Mouse (Mus musculus): ENCODE measurements around the gene Pla2g2f.
A peak's percentile ranks its signal among the peaks of the same experiment; 100 is the strongest.

The Pla2g2f gene

DNA sequence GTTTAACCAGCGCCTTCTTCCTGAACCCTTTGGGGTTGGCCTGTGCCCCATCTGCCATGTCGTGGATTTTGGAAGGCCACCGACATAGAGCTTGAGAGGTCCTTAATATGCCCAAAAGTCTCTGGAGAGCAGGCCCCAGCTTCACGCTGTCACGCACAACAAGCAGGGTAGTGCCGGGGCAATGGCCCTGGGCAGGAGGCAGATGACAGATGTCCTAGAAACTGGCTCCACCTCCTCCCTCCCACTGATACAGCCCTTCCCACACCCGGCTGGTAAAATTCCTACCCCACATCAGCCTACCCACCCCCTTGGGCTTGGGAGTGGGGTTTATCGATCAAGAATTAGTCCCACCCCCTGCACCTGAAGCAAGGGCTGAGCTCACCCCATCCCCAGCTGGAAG, at the start of gene Pla2g2f:
TSS of gene Pla2g2f (minus strand) at position 211 of the 400 bp plus-strand sequence.
- no peak for DNase-seq

DNA sequence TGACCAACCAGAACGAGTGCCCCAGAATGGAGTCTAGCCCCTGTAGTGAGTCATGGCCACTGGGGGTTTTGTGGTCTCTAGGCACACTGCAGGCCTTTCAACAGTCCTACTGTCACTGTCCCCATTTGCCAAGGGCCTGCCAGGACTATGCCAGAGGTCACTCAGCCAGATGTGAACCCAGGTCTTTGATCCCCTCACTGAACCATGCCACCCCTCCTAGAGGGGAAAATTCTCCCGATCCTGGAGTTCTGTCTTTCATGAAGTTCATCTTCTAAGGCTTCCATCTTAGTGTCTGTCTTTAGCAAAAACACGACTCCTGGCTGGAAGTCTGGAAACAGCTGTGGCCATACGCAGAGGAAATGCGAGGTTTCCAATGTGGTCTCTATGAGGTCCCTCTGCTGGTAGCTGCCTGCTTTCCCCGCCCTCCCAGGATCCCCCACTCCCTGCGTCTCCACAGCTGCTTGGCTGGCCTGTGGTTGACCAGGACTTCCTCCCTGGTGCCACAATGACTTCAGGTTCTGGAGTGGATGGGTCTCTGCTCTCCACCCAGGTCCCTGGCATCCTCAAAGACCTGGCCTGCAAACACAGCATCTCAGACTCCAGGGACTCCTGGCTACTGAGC, 49.6 kb upstream of the Pla2g2f start:
- DNase-seq = no peak

DNA sequence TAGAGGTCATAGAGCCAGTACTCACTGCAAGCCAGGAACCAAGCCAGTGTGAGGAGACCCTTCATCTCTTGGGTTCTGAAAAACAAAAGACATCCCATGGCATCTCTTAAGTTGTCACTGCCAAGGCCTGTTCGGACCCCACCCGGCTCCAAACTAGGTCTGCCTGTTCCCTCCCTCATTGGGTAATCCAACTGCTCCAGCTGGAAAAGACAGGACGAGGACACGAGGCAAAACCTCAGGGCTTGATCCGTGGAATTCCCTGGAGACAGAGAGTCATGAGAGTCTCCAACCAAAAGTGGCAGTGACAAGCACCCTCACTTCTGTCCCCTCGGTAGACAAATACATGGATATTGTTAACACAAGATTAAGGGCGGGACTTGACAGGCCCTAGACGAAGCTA, 48.7 kb upstream of the Pla2g2f start:
- DNase-seq = no peak

DNA sequence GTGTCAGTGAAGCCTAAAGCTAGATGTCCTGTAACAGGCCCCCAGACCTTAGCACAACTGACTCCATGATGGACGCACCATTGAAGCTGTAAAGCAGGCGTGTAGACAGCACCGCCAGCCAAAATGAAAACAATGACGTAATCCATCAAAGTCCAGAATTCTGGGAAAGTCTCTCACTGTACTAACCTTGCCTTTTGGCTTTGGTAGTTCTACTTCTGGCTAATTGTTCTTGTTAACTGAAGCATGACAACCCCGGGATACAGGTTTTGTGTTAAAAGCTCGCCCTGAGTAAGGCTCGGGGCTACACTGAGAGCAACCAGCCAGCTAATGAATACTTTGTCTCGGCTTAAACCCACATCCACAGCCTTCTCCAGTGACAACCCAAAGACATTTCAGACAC, 47.8 kb upstream of the Pla2g2f start:
- no peak for DNase-seq

DNA sequence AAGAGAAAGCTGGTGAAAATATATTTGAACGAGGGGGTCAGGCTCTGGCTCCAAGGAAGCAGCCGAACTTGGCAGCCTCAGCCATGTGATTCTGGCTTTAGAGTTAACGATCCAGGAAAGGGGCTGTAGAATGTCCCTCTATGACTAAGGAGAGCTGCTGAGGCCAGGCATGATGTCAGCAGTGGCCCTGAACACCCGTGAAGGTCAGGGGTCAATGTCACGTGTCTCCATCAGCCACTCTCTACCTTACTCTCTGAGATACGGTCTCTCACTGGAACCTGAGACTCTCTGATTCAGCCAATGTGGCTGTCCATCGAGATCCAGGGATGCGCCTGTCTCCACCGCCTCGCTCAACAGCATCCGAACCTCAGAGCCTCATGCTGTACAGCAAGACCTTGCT, 45.5 kb upstream of the Pla2g2f start:
- DNase-seq = no peak

DNA sequence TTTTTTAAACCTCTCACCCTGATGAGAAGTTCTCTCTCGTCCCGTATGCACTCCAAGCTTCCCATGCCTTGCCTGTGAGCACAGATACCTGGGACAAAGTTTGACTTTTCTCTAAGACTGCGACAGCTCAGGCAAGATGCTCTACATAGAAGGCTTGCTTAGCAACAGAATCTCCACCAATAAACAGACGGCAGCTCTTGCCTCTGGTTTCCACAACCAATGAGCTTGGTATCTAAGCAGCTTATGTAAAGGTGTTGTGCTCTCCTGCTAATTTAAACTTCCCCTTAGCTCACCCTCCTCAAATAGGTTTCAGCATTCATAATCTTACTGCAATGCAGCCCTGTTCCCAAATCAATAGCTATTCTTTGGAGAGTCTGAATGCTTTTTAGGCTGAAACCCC, 44.2 kb upstream of the Pla2g2f start:
- DNase-seq = no peak

DNA sequence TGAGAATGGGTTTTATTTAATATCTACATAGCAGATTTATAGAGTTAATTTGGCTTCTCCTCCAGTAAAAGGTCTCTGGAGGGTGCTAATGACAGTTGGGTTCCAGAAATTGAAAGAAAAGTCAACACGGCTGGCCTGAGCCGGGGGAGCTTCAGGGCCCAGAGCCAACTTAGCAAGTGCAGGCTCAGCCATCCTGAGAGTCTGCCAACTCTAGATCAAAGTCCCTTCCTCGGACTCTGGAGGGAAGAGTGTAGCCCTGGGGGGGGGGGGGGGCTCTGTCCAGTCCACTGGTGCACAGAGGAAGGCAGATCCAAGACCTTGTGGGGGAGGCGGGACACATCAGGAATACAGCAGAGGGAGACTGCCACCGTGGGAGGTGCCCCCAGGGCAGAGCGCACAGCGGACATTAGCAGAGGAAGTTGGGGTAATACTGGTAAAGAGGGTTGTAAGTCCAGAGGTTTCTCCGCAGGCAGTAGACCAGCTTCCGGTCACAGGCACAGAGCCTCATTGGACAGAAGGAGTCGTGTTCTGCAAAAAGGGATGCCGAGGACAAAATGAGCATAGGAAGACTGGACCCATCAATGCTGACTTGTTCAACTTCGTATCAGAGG, 42.8 kb upstream of the Pla2g2f start:
- DNase-seq = peak; percentile 76

DNA sequence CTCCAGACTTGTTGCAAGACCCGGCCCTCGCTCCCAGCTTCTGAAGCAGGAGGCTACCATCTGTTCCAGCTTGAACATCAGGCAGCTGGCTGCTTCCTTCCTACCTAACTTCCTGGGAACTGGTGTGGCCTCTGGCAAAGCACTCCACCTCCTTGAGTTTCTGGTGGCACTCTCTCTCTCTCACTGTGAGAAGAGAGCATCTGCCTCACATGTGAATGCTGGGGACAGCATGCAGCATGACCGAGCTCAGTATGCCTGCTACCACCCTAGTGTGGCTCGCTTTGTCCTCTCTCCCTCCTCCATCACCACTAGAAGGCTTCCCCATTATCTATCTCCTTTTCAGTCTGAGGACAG, 39.8 kb upstream of the Pla2g2f start:
- no peak for DNase-seq

DNA sequence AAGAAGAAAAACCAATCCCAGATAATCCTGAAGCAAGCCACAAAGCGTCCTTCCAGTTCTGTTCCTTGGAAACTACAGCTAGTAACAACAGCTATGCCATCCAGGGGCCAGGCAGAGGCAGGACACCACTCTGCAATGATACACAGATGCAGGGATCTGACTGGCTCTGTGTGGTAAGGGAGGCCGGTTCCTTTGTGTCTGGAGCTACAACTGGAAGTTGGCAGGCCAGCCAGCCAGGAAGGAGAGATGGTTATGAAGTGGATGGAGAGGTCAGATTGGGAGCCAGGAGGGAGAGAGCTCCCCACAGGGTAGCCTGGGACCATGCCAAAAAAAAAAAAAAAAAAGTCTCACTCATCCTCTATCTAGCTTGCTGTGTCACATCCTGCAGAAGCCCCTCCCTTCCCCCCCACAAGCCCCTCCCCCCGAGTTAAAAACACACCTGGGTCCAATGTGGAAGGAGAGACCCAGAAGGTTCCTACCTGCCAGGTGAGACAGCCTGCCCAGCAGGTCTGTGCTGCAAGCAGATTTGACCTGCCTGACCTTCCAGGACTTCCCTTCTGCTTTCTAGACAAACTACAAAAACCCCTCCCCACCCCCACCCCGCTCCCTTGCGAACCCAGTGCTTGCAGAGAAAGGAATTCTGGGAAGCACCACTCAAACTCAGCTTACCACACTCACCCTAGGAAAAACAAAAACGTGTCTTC, 39.2 kb upstream of the Pla2g2f start:
- no peak for DNase-seq

DNA sequence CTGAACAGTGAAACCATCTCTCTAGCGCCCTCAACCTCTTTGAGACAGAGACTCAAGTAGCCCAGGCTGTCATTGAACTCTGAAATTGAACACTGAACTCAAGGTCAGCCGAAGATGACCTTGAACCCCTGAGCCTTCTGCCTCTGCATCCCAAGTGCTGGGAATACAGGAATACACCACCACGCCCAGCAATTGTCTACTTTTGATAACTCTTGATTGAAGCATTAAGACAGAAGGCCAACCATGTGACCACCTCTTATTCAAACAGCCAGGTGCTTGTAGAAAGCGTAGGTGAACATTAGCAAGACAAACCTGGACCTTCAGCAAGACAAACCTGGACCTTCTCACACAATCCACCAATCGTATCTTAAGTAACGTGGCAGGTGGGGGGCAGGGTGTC, 36.9 kb upstream of the Pla2g2f start:
- no peak for DNase-seq

DNA sequence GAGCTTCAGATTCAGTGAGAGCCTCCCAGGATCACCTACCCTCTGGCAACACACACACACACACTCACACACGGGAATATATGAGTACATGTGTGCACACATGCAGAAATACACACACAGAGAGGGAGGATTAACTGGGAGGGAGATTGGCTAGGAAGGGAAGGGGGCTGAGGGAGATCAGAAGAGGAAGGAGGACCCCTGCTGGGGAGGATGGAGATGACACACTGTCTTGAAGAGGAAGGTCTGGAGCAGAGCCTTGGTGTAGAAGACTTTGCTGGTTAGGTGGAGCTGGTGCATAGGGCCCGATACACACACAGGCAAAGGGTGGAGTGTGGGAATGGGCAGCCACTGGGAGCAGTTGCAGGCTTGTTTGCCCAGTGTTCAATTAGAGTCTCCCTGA, 35.9 kb upstream of the Pla2g2f start:
- no peak for DNase-seq

DNA sequence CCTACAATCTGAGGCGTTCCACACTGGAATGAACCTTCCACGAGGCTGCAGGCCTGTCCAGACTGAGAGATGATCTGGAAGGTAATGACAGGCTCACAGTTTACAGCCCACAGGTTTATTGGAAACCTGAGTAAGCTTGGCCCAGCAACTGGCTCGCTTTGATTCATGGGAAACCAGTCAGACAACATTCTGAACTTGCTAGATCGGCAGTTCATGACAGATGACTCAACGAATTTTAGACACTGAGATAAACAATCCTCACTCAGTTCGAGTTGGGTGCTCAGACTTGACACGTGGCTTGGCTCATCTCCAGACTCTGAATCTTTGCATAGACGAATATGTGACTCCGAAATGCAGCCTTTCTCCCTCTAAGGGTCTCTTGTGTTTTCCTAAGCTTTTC, 35.2 kb upstream of the Pla2g2f start:
- DNase-seq = peak; percentile 28

DNA sequence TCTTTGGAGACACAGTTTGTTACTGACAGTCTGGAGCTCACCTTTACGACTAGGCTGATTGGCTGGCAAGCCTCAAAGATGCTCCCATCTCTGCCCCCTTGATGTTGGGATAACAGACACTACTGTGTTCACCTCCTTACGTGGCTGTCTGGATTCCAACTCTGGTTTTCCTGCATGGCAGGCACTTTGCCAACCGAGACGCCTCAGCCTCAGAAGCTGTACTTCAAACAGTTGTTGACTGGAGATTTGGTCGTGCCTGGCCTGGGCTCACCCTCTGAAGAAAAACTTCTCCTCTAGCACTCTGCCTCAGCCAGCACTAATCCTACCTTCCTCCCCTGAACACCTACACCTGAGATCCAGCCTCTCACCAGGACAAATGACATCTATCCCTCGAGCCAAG, 34.0 kb upstream of the Pla2g2f start:
- DNase-seq = no peak

DNA sequence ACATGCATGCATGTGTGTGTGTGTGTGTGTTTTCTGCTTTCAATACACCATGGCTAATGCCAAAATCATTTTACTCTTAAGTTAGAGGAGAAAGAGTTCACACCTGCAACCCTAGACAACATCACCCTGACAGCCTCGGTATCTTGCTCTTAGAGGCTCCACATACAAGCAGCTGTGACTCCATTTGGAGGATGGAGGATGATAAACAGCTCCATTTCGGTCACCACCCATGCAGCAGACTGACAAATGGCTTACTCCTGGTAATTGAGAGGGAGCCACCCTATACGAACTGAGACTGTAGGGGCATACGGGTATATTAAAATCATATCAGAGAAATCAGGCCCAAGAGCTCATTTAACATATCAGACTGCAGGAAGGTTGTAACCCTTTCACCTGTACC, 31.0 kb upstream of the Pla2g2f start:
- DNase-seq = no peak

DNA sequence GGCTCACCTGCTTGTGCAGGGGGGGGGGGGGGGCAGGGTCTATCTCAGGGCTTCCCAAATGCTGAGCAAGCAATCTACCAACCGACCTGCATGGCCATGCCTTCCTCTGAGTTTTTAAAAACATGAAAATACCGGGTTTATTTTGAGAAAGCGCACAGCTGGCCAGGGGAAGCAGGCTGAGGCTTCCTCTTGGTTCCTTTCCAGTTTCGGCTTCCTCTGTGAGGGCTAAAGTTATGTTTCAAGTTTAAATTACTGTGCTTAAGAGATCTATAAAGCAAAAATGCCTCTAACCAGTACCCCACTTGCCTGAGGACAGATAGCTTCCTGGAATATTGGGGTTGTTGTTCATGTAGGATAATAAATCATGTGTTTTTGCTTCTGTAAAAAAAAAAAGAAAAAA, 28.7 kb upstream of the Pla2g2f start:
- DNase-seq = no peak

DNA sequence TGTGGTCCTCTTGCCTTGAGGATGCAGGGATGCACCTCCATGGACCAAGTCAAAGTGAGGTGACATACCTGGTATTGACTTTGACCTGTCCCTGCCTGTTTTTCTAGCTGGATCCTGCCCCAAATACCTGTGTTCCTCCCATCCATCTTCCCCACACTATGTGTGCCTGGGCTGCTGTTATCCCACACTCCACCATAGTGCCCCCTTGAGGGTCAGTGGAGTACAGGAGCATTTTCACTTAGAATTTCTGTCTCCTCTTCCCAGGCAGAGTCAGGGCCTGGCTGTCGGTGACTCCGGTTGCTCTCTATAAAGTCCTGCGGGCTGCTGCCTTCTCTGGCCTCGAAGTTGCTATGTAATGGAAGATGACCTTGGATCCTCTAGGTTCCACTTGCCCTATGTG, 28.3 kb upstream of the Pla2g2f start:
- DNase-seq = no peak

DNA sequence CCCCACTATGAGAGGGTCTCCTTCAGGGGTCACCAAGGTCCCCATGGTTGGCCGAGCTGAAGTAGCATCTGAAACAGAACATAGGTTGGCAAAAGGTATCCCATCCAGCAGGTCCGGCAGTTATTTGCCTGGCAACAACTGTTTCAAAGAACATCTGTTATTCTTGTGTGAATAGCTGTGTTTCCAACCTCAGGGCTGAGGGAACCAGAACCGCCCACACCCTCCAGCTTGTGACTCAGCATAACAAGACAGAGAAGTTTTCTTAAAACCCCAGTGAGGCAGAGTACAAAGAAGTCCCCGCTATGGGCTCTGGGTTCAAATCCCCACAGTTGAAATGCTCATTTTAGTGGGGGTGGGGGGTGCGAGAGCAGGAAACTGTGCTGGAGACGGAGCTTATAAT, 24.7 kb upstream of the Pla2g2f start:
- DNase-seq = no peak

DNA sequence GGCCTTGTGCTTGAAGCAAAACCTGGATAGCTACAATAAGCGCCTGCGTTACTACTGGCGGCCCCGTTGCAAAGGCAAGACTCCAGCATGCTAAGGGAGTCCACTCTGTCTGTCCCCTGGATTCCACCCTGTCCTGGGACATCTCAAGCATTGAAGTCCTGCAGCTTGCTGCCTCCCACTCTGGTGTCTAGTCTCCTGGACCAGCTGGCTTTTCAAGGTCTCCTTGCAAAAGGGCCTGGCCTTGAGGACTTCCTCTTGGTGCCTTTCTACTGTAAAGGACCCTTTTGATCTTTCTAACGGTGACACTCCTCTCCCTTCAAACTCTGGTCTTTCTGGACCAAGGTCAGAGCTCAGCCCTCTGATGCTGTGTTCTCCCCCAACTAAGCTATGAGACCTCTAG, 22.9 kb upstream of the Pla2g2f start:
- DNase-seq = no peak

DNA sequence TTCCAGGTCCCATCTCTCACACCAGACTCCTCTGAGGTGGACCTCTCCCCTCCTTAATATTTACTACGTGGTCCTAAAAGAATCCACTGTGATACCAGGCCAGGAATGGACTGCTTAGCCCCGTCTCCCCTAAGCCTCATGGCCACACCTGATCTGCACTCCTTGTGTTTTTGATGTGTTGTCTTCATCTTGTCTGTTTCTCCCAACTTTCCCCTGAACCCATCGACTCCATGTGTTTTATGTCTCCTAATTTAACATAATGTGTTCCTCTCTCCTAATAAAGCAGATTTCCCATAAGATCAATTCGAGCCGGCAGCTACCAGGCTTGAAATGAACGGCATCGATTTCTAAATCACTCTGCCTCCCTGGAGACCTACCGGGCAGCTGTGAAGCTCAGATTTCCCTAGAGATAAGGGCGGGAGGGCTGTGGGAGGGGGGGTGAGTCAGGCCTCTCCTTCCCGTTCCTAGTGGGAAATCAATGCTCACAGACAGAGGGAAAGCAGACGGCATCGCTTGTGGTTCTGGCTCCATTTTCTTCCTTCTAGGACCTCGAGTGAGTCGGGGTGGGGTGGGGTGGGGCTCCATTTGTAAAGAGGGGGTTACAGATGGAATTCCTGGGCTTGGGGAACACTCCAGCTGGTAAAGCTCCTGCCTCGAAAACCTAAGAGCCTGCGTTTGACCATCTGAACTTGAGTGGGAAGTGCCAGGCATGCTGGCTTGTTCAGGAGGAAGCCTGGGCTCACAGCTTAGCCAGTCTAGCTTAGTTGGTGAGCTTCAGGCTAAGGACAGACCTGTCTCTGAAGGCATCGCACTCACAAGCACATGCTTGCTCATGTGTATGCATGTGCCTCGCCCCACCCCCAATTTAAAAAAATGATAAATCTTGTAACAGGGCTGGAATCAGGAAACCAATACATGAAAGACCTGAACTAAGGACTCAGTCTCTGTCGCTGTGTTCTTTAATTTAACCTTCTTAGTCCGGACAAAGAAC, 20.3 kb upstream of the Pla2g2f start:
- DNase-seq = no peak

DNA sequence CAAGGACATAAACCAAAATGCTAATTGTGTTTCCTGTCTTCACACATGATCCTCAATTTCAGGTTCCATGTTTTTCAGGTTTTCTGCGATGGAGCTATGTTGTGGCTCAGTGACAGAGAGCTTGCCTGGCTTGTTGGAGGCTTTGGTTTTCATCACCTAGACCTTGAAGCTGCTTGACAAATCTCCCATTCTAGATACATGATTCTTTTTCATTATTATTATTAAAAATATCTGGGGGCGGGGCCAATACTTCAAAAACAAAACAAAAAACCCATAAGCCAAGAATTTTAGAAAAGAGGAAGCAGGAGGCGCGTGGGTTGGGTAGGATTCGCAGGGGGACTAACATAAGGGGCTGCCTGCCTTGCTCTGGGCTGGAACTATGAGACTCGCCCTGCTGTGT, 18.0 kb upstream of the Pla2g2f start, which contains the start of gene Pla2g2d:
TSS of gene Pla2g2d (plus strand) at position 301 of the 400 bp plus-strand sequence.
- DNase-seq = no peak

DNA sequence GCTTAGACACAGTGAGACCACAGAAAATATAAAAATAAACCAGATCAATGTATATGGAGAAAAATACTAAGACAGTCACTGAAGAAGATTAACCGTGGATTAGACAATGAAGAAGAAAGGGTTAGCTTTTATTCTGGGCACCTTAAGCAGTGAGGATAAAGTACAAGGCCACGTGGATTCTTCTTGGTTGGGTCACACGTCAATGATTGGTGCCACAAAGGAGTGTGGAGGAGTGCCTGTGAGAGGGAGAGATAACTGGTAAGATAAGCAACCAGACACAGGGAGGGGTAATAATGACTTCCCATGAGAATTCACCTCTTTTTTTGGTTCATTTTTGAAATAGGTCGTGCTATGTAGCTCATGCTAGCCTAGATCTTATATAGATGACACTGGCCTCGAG, 15.0 kb upstream of the Pla2g2f start:
- DNase-seq = no peak

DNA sequence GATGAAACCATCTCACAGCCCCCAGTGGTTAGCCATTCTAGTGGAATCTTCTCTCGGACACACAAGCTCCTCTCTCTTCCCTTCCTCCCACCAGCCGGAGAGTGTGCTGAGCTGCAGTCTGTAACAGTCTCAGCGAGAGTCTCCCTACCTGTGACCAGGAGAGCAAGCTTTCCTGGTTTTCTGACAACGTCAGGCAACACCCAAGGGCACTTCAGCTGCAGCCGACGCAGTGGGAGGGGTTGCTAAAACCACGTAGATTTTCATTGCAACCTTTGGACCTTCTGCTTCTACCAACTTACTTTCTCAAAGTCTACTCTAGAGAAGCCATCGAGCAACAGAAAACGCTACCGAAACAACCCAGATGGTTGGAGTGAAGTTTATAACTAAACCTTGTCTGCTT, 14.5 kb upstream of the Pla2g2f start:
- DNase-seq = peak; percentile 19

DNA sequence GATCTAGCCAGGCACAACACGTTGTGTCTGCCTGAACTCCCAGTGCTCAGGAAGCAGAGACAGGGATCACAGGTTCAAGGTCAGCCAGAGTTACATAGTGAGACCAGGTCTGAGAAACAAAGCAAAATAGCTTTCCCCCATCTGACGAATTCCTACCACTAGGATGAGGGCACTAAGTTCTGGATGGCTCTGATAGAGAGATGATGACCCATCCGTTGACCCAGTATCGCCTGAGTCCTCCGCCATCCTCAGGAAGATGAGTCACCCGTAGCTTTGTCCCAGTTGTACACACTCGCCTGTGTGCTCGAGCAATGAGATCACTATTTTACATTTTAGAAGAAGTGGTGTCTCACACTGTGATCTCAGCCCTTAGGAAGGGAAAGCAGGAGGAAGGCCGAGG, 4.8 kb upstream of the Pla2g2f start:
- no peak for DNase-seq

Measured in kidney, adult 11 months (tissue).